Mouse (Mus musculus) hindbrain, embryonic 11.5 days (tissue): Measurements from ENCODE around the gene Trpc7. TPM values are rescaled to one million over a fixed set of nuclear protein-coding genes. Genes with fewer than 3 reads are reported as not detected.

Experiments used
- ATAC-seq: fragments of 200-750 bp; cut with Nextera tagmentation; 2 replicates; pipeline ENCODE4 v1.8.0; 2017; ENCODE audit warnings: mild to moderate bottlenecking, moderate TSS enrichment, moderate library complexity; ENCODE audit not compliant: low FRiP score
- DNase-seq: peaks from one replicate; pipeline ENCODE4 v3.0.0-alpha.2; 2015; ENCODE audit warnings: low spot score
- H3K27ac ChIP-seq: fragments of 300-500 bp; sonication (generic); 2 replicates; pipeline ENCODE4 v1.5.1; 2014; ENCODE audit warnings: mild to moderate bottlenecking, low read depth, low read length
- H3K27me3 ChIP-seq: fragments of 300-500 bp; sonication (generic); 2 replicates; pipeline ENCODE4 v1.6.1; 2014; ENCODE audit warnings: mild to moderate bottlenecking, low read length, moderate library complexity, mixed read lengths; ENCODE audit not compliant: control insufficient read depth, insufficient read depth
- H3K36me3 ChIP-seq: fragments of 300-500 bp; sonication (generic); 2 replicates; pipeline ENCODE4 v1.6.1; 2014; ENCODE audit warnings: mild to moderate bottlenecking, low read length, moderate library complexity, mixed read lengths; ENCODE audit not compliant: control insufficient read depth, insufficient read depth
- H3K4me1 ChIP-seq: fragments of 300-500 bp; sonication (generic); replicated peaks from 2 replicates; pipeline ENCODE4 v1.6.1; 2014; ENCODE audit warnings: low read length, mixed read lengths; ENCODE audit not compliant: control insufficient read depth, insufficient read depth
- H3K4me2 ChIP-seq: fragments of 300-500 bp; sonication (generic); replicated peaks from 2 replicates; pipeline ENCODE4 v1.6.1; 2014; ENCODE audit warnings: mild to moderate bottlenecking, low read depth, low read length
- H3K4me3 ChIP-seq: fragments of 300-500 bp; sonication (generic); 2 replicates; pipeline ENCODE4 v1.5.1; 2014; ENCODE audit warnings: low read depth, low read length
- H3K9ac ChIP-seq: fragments of 300-500 bp; sonication (generic); 2 replicates; pipeline ENCODE4 v1.6.1; 2014; ENCODE audit warnings: low read depth, low read length
- H3K9me3 ChIP-seq: fragments of 300-500 bp; sonication (generic); 2 replicates; pipeline ENCODE4 v1.6.1; 2016; ENCODE audit warnings: low read length; ENCODE audit not compliant: control insufficient read depth
- WGBS: fragments of 180-500 bp; shearing (Covaris S2); extraction: QIAGEN DNeasy Blood & Tissue Kit; methylation state at CpG from one replicate; pipeline ENCODE4 v1.1.7; 2014; 5-methylcytosine and 5-hydroxymethylcytosine counted together
- polyA plus RNA-seq: library from polyadenylated mRNA; unstranded; fragments of >200 nt; fragmentation: Nextera tagmentation; extraction: Ambion mirVana; gene quantifications from 2 replicates; pipeline ENCODE4 v1.2.1, GENCODE M21; 2014

The Trpc7 gene
- polyA plus RNA-seq, 1 experiment from 2014 or later = 0.48 TPM

DNA sequence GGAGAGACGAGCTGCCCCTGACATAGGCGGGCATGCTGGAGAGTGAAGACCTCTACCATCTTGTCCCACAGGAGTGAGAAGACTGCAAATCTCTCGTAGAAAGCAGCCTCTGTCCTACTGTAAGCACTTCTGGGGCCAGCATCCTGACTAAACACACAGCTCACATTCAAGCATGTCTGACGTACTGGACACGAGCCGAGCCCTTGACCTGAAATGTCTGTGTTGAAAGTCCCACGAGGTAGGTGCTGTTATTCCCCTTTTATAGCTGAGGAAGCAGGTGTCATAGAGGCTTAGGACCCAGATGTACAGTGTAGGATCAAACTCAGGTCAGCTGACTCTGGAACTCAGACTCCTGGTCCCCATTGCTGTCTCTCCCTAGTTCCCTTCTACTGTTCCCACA, 146.4 kb downstream of the Trpc7 start:
- 91% methylated on average over 7 of the region's 7 CpGs for WGBS
- Histone ChIP-seq H3K4me3 (no peak overlapping the region), H3K27ac (no peak overlapping the region), H3K9ac (no peak overlapping the region), H3K9me3 (no peaks in the 10 kb centered on the region), H3K4me1 (peaks cover 9% of the 10 kb centered on the region), H3K36me3 (no peaks in the 10 kb centered on the region), H3K4me2 (no peak overlapping the region), H3K27me3 (peaks cover 36% of the 10 kb centered on the region)
- DNase-seq (no peak), ATAC-seq (no peak)

DNA sequence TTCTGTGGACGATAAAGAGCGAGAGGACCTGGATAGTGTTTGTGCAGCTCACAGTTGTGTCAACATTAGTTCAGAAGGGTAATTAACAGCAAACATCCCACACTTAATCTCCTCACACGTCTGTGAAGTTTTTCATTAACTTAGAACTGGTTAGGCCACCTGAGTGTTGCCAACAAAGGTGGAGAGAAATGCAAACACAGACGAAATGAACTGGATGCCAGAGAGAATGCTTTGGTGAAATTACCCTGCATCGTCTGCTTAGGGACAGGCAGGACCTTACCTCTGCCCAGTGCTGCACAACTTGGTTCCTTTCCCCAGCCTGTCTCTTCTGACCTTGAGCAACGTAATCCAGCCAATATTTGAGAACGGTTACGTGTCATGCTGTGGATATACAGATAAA, 148.2 kb downstream of the Trpc7 start:
- 76% methylated on average over 8 of the region's 8 CpGs for WGBS
- Histone ChIP-seq H3K27ac (no peak overlapping the region), H3K27me3 (peaks cover 18% of the 10 kb centered on the region)

DNA sequence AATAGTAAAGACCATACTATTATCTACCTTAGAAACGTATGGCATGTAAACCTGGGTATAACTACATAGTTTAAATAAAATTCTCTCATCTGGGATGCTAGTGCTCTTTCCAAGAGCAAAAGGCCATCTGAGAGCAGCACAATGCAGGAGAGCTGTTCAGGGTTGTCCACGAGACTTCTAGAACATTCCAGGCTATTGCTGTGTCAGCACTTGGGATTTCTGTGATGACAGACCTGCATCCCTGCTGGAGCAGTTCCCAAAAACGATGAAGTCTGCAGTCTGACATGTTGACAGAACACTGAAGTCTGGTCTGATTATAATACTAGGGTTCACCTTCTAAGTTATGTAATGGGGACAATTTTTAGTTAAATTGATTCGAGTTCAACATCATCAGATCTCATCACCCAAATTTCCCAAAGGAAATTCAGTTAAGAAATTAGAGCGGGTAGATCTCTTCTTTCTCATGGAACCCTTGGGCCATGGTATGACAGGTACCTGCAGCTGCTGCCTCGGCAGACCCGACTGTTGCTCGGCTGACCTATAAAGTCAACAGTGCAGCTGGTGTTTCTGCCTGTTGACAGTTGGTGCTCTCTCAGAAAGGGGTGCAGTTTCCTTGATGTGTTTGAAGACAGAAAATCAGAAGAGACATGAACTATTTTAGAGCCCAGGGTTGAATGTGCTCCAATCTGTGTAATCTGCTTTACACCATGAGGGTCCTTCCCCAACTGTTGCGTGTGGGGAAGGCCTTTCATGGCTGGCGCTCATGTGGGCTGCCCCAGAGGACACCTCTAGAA, 148.9 kb downstream of the Trpc7 start:
- DNase-seq (no peak), ATAC-seq (no peak)
- Histone ChIP-seq H3K9ac (no peak overlapping the region), H3K36me3 (no peaks in the 10 kb centered on the region), H3K27ac (no peak overlapping the region), H3K4me1 (no peaks in the 10 kb centered on the region), H3K9me3 (no peaks in the 10 kb centered on the region), H3K27me3 (peaks cover 12% of the 10 kb centered on the region; the same call in 1 of the 2 replicates), H3K4me3 (no peak overlapping the region), H3K4me2 (no peak overlapping the region)
- 79% methylated on average over 10 of the region's 10 CpGs for WGBS

More for the DNA sequence above, 148.2 kb downstream of the Trpc7 start:
- no peak overlapping the region for H3K4me3 ChIP-seq
- no peaks in the 10 kb centered on the region for H3K36me3 ChIP-seq
- no peak overlapping the region for H3K4me2 ChIP-seq
- DNase-seq (no peak), ATAC-seq (no peak)
- 0 out of 2 replicates have a peak, but pooled peaks cover under 1% of the 10 kb centered on the region for H3K4me1 ChIP-seq
- H3K9me3 ChIP-seq = no peaks in the 10 kb centered on the region
- H3K9ac ChIP-seq = no peak overlapping the region

DNA sequence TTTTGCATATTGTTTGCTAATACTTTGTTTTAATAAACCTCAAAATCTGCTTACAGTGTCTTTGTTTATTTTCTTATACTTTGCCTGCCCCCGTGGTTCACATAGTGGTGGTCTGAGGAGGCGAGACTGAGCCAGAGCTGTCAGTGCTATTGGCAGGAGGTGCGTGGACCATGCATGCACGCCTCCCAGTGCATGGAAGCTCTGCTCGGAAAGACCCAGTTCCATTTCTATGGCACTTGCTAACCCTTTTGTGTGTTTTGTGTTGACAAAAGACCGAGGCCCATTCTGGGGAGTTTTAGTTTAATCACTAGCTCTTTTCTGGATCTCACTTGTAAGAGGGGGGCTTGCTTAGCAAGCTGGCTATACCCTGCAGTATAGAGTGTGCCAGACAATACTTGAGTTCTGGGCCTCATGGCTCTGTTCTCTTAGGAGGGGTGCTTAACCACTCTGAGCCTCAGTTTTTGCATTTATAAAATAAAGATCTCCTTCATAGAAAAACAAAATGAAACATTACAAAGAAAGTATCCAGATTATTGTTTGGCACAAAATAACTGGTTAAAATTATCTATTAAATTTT, 153.4 kb downstream of the Trpc7 start:
- Histone ChIP-seq H3K27ac (no peak overlapping the region), H3K4me1 (no peaks in the 10 kb centered on the region), H3K4me2 (no peak overlapping the region), H3K4me3 (no peak overlapping the region), H3K9me3 (no peaks in the 10 kb centered on the region), H3K27me3 (no peaks in the 10 kb centered on the region), H3K36me3 (peaks cover 4% of the 10 kb centered on the region), H3K9ac (no peak overlapping the region)
- 79% methylated on average over 6 of the region's 6 CpGs for WGBS
- ATAC-seq (no peak), DNase-seq (no peak)

DNA sequence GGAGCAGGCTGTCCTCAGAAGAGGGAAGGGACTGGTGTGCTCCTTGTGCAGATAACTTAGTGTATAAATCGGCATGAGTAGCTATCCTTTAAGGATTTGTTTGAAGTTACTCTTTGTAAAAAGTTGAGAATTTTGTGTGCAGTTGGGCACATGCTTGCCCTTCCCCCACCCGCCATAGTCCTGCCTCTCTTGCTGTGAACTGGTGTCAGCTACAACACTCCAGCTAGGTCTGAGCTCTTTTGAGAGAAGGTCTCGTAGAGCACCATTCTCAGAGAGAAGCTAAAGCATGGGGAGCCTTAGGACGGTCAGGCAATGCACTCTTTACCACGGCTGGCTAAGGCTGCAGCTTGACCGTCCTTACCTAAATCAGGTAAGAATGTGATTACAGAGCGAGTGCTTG, 154.1 kb downstream of the Trpc7 start:
- no peak for ATAC-seq
- no peak for DNase-seq
- no peaks in the 10 kb centered on the region for H3K4me1 ChIP-seq
- no peak overlapping the region for H3K27ac ChIP-seq
- peaks cover 6% of the 10 kb centered on the region for H3K36me3 ChIP-seq
- WGBS = 83% methylated on average over 7 of the region's 7 CpGs
- H3K4me3 ChIP-seq = no peak overlapping the region
- no peaks in the 10 kb centered on the region for H3K9me3 ChIP-seq
- H3K9ac ChIP-seq = no peak overlapping the region
- no peak overlapping the region for H3K4me2 ChIP-seq
- H3K27me3 ChIP-seq = no peaks in the 10 kb centered on the region

DNA sequence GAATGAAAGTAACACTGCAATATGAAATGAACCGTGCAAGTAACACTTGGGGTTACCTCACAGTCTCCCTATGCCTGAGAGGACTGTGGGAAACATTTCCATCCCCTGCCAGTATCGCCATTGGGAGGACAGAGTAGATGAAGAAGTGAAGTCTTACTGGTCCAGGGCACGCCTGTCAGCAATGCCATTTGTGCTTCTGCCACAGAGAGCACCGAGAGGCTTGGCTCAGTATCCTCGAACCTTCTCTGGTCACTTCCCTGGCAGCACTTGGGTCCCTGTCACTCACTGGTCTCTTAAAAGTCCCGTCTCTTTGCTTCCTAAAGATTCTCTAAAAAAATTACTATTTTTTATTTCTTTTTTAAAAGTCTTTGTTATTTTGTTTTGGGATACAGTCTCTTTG, 155.3 kb downstream of the Trpc7 start:
- Histone ChIP-seq H3K4me1 (no peaks in the 10 kb centered on the region), H3K36me3 (peaks cover 6% of the 10 kb centered on the region), H3K27me3 (no peaks in the 10 kb centered on the region), H3K9me3 (no peaks in the 10 kb centered on the region), H3K9ac (no peak overlapping the region), H3K27ac (no peak overlapping the region), H3K4me3 (no peak overlapping the region), H3K4me2 (no peak overlapping the region)
- ATAC-seq (no peak), DNase-seq (no peak)
- WGBS = 88% methylated on average over 6 of the region's 6 CpGs

DNA sequence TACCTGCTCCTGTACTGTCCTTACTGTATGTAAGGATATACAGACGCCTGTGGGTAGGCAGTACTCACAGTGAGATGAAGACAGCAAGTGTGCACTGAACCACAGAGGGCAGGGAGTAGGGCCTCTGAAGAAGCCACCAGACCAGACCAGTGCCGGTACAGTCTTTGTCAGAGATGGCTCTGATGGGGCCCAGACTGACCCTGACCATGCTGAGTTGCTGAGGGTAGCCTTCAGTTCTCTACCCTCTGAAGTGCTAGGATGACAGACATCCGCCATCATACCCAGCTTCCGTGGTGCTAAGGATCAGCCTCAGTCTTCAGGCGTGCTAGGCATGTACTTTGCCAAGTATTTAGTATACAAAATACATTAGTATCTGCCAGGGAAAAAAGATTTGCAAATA, 156.2 kb downstream of the Trpc7 start:
- DNase-seq (no peak), ATAC-seq (no peak)
- WGBS = 97% methylated on average over 5 of the region's 5 CpGs
- Histone ChIP-seq H3K9me3 (no peaks in the 10 kb centered on the region), H3K4me2 (no peak overlapping the region), H3K36me3 (peaks cover 6% of the 10 kb centered on the region), H3K9ac (no peak overlapping the region), H3K27me3 (no peaks in the 10 kb centered on the region), H3K4me3 (no peak overlapping the region), H3K4me1 (no peaks in the 10 kb centered on the region), H3K27ac (no peak overlapping the region)

DNA sequence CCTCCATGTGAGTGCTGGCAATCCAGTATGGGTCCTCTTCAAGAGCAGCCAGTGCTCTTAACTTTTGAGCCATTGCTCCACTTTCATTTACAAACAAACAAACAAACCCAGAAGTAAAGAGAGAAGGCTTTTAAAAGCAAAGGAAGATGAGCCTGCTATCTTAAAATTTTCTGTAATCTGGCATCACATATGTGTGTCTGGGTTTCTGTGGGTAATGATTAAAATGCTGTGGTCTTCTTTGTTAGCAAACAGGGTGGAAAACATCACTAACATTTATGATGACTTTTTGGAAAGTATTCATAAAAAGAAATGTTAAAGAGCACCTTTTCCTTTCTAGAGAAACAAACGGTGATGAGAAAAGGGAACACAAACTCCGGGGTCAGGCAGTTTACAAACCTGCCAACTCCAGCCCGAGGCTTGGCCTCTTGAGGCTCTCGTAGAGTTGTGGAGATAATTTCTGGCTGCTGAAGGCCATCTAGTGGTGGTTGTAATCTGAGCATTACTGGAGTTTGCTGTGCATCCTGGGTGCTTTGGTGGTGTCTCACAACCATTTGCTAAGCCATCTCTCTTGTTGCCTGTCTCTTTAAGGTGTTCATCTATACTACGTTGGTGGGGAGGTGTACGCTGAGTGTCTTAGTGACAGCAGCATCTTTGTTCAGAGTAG, 160.4 kb downstream of the Trpc7 start:
- H3K4me3 ChIP-seq = no peak overlapping the region
- DNase-seq (peak; percentile 39), ATAC-seq (no peak)
- no peaks in the 10 kb centered on the region for H3K9me3 ChIP-seq
- peaks cover 6% of the 10 kb centered on the region for H3K36me3 ChIP-seq
- H3K4me2 ChIP-seq = no peak overlapping the region
- no peaks in the 10 kb centered on the region for H3K27me3 ChIP-seq
- WGBS = 69% methylated on average over 6 of the region's 6 CpGs
- no peaks in the 10 kb centered on the region for H3K4me1 ChIP-seq
- no peak overlapping the region for H3K9ac ChIP-seq
- H3K27ac ChIP-seq = no peak overlapping the region
